ENCODE assay signal across 8 mouse cellular contexts in the genomic region with DNA sequence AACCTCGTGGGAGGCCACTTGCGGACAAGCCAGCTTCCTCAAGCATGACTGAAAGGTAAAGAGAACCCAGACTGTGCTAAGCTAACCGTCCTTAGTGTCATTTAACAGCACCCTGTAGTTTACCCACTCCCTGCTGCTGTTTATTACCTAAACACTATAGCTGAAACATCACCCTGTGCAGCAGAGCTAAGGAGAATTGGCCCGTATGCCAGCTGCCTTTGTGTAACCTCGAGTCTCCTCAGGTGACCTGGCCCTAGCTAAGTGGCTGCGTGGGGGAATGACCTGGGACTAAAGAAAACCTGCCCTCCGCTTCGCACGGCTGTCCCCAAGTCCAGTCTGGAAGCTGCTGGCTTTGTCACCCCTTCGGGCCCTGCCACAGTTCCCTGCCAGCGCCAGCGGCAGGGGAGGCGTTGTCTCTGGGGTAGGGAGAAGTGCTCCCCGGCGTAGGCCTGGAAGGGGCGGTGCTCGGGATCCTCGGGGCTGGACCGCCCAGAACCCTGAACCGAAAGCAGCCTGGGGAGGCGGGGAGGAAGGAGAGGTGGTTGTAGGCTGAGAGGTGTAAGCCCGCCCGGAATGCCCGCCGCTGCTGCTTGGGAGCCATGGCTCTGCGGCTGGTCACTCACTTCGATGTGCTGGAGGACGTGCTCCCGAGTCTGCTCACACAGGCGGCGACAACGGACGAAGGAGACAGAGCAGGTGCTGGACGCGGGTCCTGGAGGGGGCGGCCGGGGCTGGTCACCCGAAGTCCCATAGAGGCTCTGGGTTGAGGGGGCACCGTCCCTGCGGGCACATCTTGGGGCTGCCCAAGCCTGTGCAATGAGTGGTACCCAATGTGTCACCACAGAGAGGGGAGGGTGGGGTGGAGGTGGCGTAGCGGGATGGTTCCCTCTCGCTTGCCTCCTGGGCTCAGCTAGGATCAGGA. TPM values are rescaled to one million over a fixed set of nuclear protein-coding genes. Genes with fewer than 3 reads are reported as not detected.
A peak's percentile ranks its signal among the peaks of the same experiment; 100 is the strongest.
DNase-seq lines count a peak whose midpoint lies in the region; ATAC-seq and TF ChIP-seq lines count a peak whose summit lies in the region.

Gsap (plus strand) TSS at position 492 of the 922 bp plus-strand sequence.

- peaks cover 3% of the 10 kb centered on the region; the same call in 1 of the 2 replicates for H3K4me1 ChIP-seq in forebrain, embryonic 11.5 days (replicated peaks; ENCODE audit: control insufficient read depth, insufficient read depth, low read length)
- H3K4me1 ChIP-seq in heart, postnatal 0 days (ENCODE audit: control insufficient read depth, insufficient read depth), result no peaks in the 10 kb centered on the region
- no peaks in the 10 kb centered on the region for H3K4me1 ChIP-seq in lung, embryonic 14.5 days (ENCODE audit: insufficient read depth)
- peaks cover 14% of the 10 kb centered on the region for H3K4me1 ChIP-seq in neural tube, embryonic 15.5 days

- 5% methylated on average over 36 of the region's 43 CpGs for WGBS in forebrain, embryonic 11.5 days
- 6% methylated on average over 42 of the region's 43 CpGs for WGBS in heart, postnatal 0 days
- WGBS in lung, embryonic 14.5 days, result 7% methylated on average over 43 of the region's 43 CpGs
- 2% methylated on average over 43 of the region's 43 CpGs for WGBS in neural tube, embryonic 15.5 days

- peak within 1 kb of the TSS; percentile 49 for H3K4me3 ChIP-seq in forebrain, embryonic 11.5 days (ENCODE audit: low read depth, low read length)
- peak within 1 kb of the TSS; percentile 69 for H3K4me3 ChIP-seq in heart, postnatal 0 days (ENCODE audit: low read depth, low read length)
- H3K4me3 ChIP-seq in lung, embryonic 14.5 days (ENCODE audit: low read depth, low read length), result peak within 1 kb of the TSS; percentile 51
- H3K4me3 ChIP-seq in neural tube, embryonic 15.5 days (replicated peaks), result peak within 1 kb of the TSS; percentile 50

- 0 out of 2 replicates have a peak, but pooled peaks cover 2% of the 10 kb centered on the region for H3K27me3 ChIP-seq in forebrain, embryonic 11.5 days (ENCODE audit: control insufficient read depth, insufficient read depth, low read length)
- no peaks in the 10 kb centered on the region for H3K27me3 ChIP-seq in heart, postnatal 0 days (ENCODE audit: control insufficient read depth, insufficient read depth, low read length)
- no peaks in the 10 kb centered on the region; the same call in 1 of the 2 replicates for H3K27me3 ChIP-seq in lung, embryonic 14.5 days (ENCODE audit: insufficient read depth, low read length)
- no peaks in the 10 kb centered on the region for H3K27me3 ChIP-seq in neural tube, embryonic 15.5 days (replicated peaks)

- H3K27ac ChIP-seq in forebrain, embryonic 11.5 days (ENCODE audit: low read depth, low read length), result no peak within 1 kb of the TSS
- no peak within 1 kb of the TSS for H3K27ac ChIP-seq in heart, postnatal 0 days (ENCODE audit: low read depth)
- no peak within 1 kb of the TSS for H3K27ac ChIP-seq in lung, embryonic 14.5 days (ENCODE audit: low read depth)
- peak within 1 kb of the TSS; percentile 34 for H3K27ac ChIP-seq in neural tube, embryonic 15.5 days (replicated peaks)

- TF ChIP-seq EP300 in heart, postnatal 0 days (IDR thresholded peaks at IDR 0.05; ENCODE audit: low read depth), result no peak

- peak within 1 kb of the TSS; percentile 75 for H3K9ac ChIP-seq in forebrain, embryonic 11.5 days (ENCODE audit: low read length)
- peak within 1 kb of the TSS; percentile 64 for H3K9ac ChIP-seq in heart, postnatal 0 days (replicated peaks; ENCODE audit: low read depth, low read length)
- H3K9ac ChIP-seq in lung, embryonic 14.5 days, result peak within 1 kb of the TSS; percentile 58
- H3K9ac ChIP-seq in neural tube, embryonic 15.5 days (replicated peaks), result peak within 1 kb of the TSS; percentile 59

- H3K9me3 ChIP-seq in forebrain, embryonic 11.5 days (ENCODE audit: control insufficient read depth, low read length), result no peaks in the 10 kb centered on the region; the same call in 1 of the 2 replicates
- no peaks in the 10 kb centered on the region for H3K9me3 ChIP-seq in heart, postnatal 0 days (replicated peaks; ENCODE audit: control insufficient read depth, low read length)
- H3K9me3 ChIP-seq in lung, embryonic 14.5 days (ENCODE audit: low read depth, low read length), result no peaks in the 10 kb centered on the region
- 0 out of 2 replicates have a peak, but pooled peaks cover 2% of the 10 kb centered on the region for H3K9me3 ChIP-seq in neural tube, embryonic 15.5 days (replicated peaks)

- peak within 1 kb of the TSS; percentile 86 for H3K4me2 ChIP-seq in forebrain, embryonic 11.5 days (ENCODE audit: low read depth, low read length, severe bottlenecking)
- peak within 1 kb of the TSS; percentile 93 for H3K4me2 ChIP-seq in heart, postnatal 0 days (ENCODE audit: low read depth, low read length)
- peak within 1 kb of the TSS; percentile 81 for H3K4me2 ChIP-seq in lung, embryonic 14.5 days
- peak within 1 kb of the TSS; percentile 69 for H3K4me2 ChIP-seq in neural tube, embryonic 15.5 days

- TF ChIP-seq CTCF in heart, postnatal 0 days (IDR thresholded peaks at IDR 0.05; ENCODE audit: low read depth), result no peak
- TF ChIP-seq CTCF in lung, embryonic 14.5 days (IDR thresholded peaks at IDR 0.05; ENCODE audit: low read depth), result no peak

- peak; percentile 88 for ATAC-seq in forebrain, embryonic 11.5 days (replicated peaks; ENCODE audit: low FRiP score)
- ATAC-seq in heart, postnatal 0 days (ENCODE audit: insufficient read depth, low read depth), result peak; percentile 83
- peak; percentile 92 for ATAC-seq in lung, embryonic 14.5 days (ENCODE audit: insufficient read depth)
- ATAC-seq in neural tube, embryonic 15.5 days (ENCODE audit: low FRiP score), result peak; percentile 87

- DNase-seq in CD8-positive naive resting alpha-beta T cell, adult 2 months (ENCODE audit: low read depth in 2 of 2, low spot score in 2 of 2), result peak; percentile 55 to 63
- DNase-seq in c-Kit-negative CD71-positive TER-119-positive erythroid progenitor cells, embryonic 14.5 days (ENCODE audit: low read depth, low spot score), result peak; percentile 9
- peak; percentile 75 for DNase-seq in forebrain, embryonic 11.5 days (ENCODE audit: low spot score)
- DNase-seq in heart, postnatal 0 days (ENCODE audit: low spot score), result no peak
- DNase-seq in kidney, postnatal 36 days, result peak; percentile 87 to 89
- DNase-seq in lung, embryonic 14.5 days, result peak; percentile 68
- DNase-seq in testis, postnatal 10 days (ENCODE audit: low spot score), result peak; percentile 64

- H3K36me3 ChIP-seq in forebrain, embryonic 11.5 days (ENCODE audit: control insufficient read depth, insufficient read depth, low read length), result no peaks in the 10 kb centered on the region
- no peaks in the 10 kb centered on the region for H3K36me3 ChIP-seq in heart, postnatal 0 days (replicated peaks; ENCODE audit: control insufficient read depth, insufficient read depth, low read length)
- no peaks in the 10 kb centered on the region for H3K36me3 ChIP-seq in lung, embryonic 14.5 days (ENCODE audit: insufficient read depth)
- no peaks in the 10 kb centered on the region for H3K36me3 ChIP-seq in neural tube, embryonic 15.5 days

RNA-seq across cellular contexts. Expression of gene Gsap, which starts in this region (rescaled TPM):
- polyA plus RNA-seq in forebrain, embryonic 11.5 days (2014; fragmentation: Nextera tagmentation; extraction: Ambion mirVana), result 1.5 and 1.6 TPM in 2 replicates
- total RNA-seq in heart, postnatal 0 days (2014; rRNA removed; ENCODE audit: low replicate concordance), result 2.0 and 2.8 TPM in 2 replicates
- polyA plus RNA-seq in heart, postnatal 0 days (2015; fragmentation: Nextera tagmentation; extraction: Ambion mirVana), result 0.99 and 1.4 TPM in 2 replicates
- polyA plus RNA-seq in lung, embryonic 14.5 days (2014; fragmentation: Nextera tagmentation; extraction: Ambion mirVana), result 2.0 and 2.4 TPM in 2 replicates
- polyA plus RNA-seq in neural tube, embryonic 15.5 days (2015; fragmentation: Nextera tagmentation; extraction: Ambion mirVana), result 11.3 and 12.1 TPM in 2 replicates
